Mouse (Mus musculus) limb, embryonic 15.5 days (tissue): Measurements from ENCODE around the gene Mreg. TPM values are rescaled to one million over a fixed set of nuclear protein-coding genes. Genes with fewer than 3 reads are reported as not detected.
A peak's percentile ranks its signal among the peaks of the same experiment; 100 is the strongest.
"Not testable (repeated sequence)": the region's sequence is repeated elsewhere in the genome, so short reads cannot be mapped to it uniquely, and the experiment has no call there.

Experiments used
- ATAC-seq: fragments of 200-750 bp; cut with Nextera tagmentation; 2 replicates; pipeline ENCODE4 v1.8.0; 2017; ENCODE audit warnings: low read depth, moderate TSS enrichment; ENCODE audit not compliant: insufficient number of reproducible peaks, low FRiP score, low TSS enrichment
- H3K27ac ChIP-seq: fragments of 300-500 bp; sonication (generic); 2 replicates; pipeline ENCODE4 v1.5.1; 2015; ENCODE audit warnings: moderate library complexity, mild to moderate bottlenecking, inconsistent platforms
- H3K27me3 ChIP-seq: fragments of 300-500 bp; sonication (generic); 2 replicates; pipeline ENCODE4 v1.6.1; 2015; ENCODE audit warnings: inconsistent platforms
- H3K36me3 ChIP-seq: fragments of 300-500 bp; sonication (generic); 2 replicates; pipeline ENCODE4 v1.6.1; 2015; ENCODE audit warnings: inconsistent platforms
- H3K4me1 ChIP-seq: fragments of 300-500 bp; sonication (generic); 2 replicates; pipeline ENCODE4 v1.6.1; 2015; ENCODE audit warnings: inconsistent platforms
- H3K4me2 ChIP-seq: fragments of 300-500 bp; sonication (generic); 2 replicates; pipeline ENCODE4 v1.6.1; 2015; ENCODE audit warnings: mild to moderate bottlenecking, inconsistent platforms
- H3K4me3 ChIP-seq: fragments of 300-500 bp; sonication (generic); 2 replicates; pipeline ENCODE4 v1.5.1; 2015; ENCODE audit warnings: mild to moderate bottlenecking, inconsistent platforms
- H3K9ac ChIP-seq: fragments of 300-500 bp; sonication (generic); 2 replicates; pipeline ENCODE4 v1.6.1; 2015; ENCODE audit warnings: inconsistent platforms
- H3K9me3 ChIP-seq: fragments of 300-500 bp; sonication (generic); 2 replicates; pipeline ENCODE4 v1.6.1; 2016; ENCODE audit warnings: inconsistent platforms
- WGBS: fragments of 180-500 bp; shearing (Covaris S2); methylation state at CpG from one replicate; pipeline ENCODE4 v1.1.7; 2015; 5-methylcytosine and 5-hydroxymethylcytosine counted together
- polyA plus RNA-seq: library from polyadenylated mRNA; unstranded; fragments of >200 nt; fragmentation: Nextera tagmentation; extraction: Ambion mirVana; gene quantifications from 2 replicates; pipeline ENCODE4 v1.2.1, GENCODE M21; 2015

Mreg gene
- polyA plus RNA-seq, 1 experiment from 2014 or later: 5.4 TPM

DNA sequence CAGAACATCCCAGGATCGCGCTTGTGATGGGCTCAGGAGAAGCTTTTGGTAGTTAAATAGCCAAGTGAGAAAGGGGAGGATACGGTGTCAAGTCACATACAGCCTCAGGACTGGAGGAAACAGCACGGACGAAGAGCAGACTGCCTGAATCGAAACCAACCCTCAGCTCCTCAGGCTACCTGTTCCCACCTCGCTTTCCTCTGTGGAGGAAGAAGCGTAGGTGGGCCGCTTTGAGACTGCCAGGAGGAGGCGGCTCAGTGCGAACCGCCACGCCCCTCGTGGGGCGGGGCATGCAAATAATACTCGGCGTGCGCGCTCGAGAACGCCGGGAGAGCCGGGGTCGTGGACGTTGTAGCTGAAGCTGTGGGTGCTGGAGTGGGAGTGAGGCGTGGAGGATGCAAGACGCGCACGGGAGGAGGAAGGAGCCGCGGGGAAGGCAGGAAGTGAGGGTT is 13.6 kb upstream of the Mreg start:
- Histone ChIP-seq H3K4me3 (peak overlapping the region; percentile 50), H3K4me2 (peak overlapping the region; percentile 65), H3K9ac (0 out of 2 replicates have a peak overlapping the region, but pooled peaks have one; percentile 26), H3K27me3 (peaks cover 17% of the 10 kb centered on the region)
- H3K9me3 ChIP-seq, H3K27ac ChIP-seq, H3K4me1 ChIP-seq, H3K36me3 ChIP-seq: not testable (repeated sequence)
- under 1% methylated on average over 25 of the region's 31 CpGs for WGBS
- peak; percentile 81 for ATAC-seq

DNA sequence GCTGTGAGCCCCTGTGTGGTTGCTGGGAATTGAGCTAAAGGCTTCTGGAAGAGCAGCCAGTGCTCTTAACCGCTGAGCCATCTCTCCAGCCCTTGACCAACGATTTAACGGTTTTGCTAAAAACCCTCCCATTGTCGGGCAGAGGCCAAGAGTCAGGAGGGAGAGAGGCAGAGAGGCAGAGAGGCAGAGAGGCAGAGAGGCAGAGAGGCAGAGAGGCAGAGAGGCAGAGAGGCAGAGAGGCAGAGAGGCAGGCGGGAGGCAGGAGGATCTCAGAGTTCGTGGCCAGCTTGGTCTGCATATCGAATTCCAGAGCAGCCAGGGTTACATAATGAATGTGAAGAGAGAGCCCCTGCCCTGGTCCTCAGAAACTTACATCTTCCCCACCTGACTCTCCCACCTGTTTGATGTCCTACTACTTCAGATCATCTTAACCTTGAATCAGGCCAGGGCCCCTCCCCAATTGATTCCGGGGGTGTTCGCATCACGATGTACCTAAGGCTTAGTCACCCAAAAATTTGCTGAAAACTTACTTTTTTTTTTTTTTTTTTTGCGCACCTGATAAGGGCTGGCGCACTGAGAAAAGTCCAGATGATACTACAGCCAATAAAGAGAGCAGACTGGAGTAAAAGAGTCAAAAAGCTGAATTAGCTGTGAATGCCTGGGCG is 13.1 kb upstream of the Mreg start:
- Histone ChIP-seq H3K27me3 (peaks cover 17% of the 10 kb centered on the region), H3K4me1 (no peaks in the 10 kb centered on the region; the same call in 1 of the 2 replicates), H3K36me3 (no peaks in the 10 kb centered on the region), H3K27ac (no peak overlapping the region), H3K9ac (no peak overlapping the region), H3K4me2 (peak overlapping the region; percentile 65), H3K4me3 (peak overlapping the region; percentile 50), H3K9me3 (no peaks in the 10 kb centered on the region)
- WGBS: 7% methylated on average over 13 of the region's 13 CpGs
- no peak for ATAC-seq

DNA sequence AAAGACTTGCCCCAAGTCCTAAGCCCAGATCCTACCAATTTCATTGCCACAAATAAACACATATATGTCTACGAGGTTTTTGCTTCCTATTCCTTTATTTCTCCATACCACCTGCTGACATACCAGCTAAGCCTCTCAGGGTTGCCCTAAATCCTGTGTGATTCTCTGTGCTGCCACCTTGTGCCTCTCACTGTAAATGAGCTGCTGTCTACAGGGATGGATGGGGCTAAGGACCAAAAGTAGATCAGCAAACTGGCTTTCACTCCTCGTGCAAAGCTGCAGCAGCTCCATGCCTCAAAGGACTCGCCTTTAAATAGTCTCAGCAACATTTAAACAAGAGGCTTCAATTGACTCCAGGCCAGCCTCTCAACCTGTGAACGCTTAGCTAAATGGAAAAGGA is 7.9 kb upstream of the Mreg start:
- H3K27ac ChIP-seq: no peak overlapping the region
- H3K9me3 ChIP-seq: no peaks in the 10 kb centered on the region
- ATAC-seq: no peak
- no peaks in the 10 kb centered on the region for H3K36me3 ChIP-seq
- peaks cover 16% of the 10 kb centered on the region for H3K27me3 ChIP-seq
- 0 out of 2 replicates have a peak, but pooled peaks cover under 1% of the 10 kb centered on the region for H3K4me1 ChIP-seq
- no peak overlapping the region for H3K4me2 ChIP-seq
- no peak overlapping the region for H3K9ac ChIP-seq
- WGBS: 22% methylated on average over 4 of the region's 4 CpGs
- H3K4me3 ChIP-seq: no peak overlapping the region

DNA sequence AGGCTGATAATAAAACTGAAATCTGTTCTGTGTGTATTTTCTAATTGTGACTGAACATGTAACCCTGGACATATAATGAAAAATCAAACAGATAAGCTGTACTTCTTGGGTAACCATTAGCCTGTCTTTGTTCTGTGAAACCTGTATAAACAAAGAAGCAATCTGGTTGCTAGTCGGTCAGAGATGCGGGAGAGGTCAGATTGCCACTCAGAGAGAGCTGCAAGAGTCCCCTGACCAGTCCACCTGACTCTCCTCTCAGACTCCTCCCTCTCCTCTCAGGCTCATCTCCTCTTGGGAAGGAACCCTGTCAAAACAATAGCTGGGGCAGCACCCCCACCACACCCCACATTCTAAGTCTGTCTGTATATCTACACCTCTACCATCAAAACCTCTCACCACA is 7.0 kb upstream of the Mreg start:
- no peaks in the 10 kb centered on the region for H3K9me3 ChIP-seq
- 44% methylated on average over 2 of the region's 2 CpGs for WGBS
- H3K4me2 ChIP-seq: no peak overlapping the region

DNA sequence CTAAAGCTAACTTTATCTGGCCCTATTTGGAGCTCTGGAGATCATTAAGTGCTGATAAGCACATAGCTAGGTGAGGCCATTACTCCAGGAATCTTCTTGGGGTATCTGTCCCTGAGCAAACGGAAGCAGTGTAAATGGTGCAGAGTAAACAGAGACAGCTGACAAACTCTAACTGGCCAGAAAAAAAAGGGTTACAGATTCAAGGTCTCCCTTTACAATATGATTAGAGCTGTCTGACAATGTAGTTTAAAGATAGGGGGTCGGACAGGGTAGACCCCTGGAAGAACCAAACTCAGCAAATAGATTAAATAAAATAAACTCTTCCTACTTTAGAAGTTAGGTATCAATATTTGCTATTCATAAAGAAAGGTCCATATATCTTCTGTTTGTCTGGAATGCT is 6.5 kb upstream of the Mreg start:
- no peak overlapping the region for H3K27ac ChIP-seq
- H3K9me3 ChIP-seq: no peaks in the 10 kb centered on the region
- H3K4me1 ChIP-seq: 0 out of 2 replicates have a peak, but pooled peaks cover 3% of the 10 kb centered on the region
- ATAC-seq: no peak
- no peak overlapping the region for H3K4me3 ChIP-seq
- H3K4me2 ChIP-seq: no peak overlapping the region
- H3K27me3 ChIP-seq: 0 out of 2 replicates have a peak, but pooled peaks cover 4% of the 10 kb centered on the region
- no peak overlapping the region for H3K9ac ChIP-seq
- 59% methylated on average over 2 of the region's 2 CpGs for WGBS
- H3K36me3 ChIP-seq: no peaks in the 10 kb centered on the region

More for the DNA sequence above, 7.0 kb upstream of the Mreg start:
- Histone ChIP-seq H3K27ac (no peak overlapping the region), H3K4me3 (no peak overlapping the region), H3K27me3 (peaks cover 9% of the 10 kb centered on the region), H3K36me3 (no peaks in the 10 kb centered on the region), H3K4me1 (0 out of 2 replicates have a peak, but pooled peaks cover 3% of the 10 kb centered on the region), H3K9ac (no peak overlapping the region)
- no peak for ATAC-seq

GRCm38 (mm10) chr1:72216761-72217160 is 4.7 kb upstream of the Mreg start:
- Histone ChIP-seq H3K36me3 (no peaks in the 10 kb centered on the region), H3K4me3 (no peak overlapping the region), H3K27me3 (0 out of 2 replicates have a peak, but pooled peaks cover 1% of the 10 kb centered on the region), H3K4me2 (no peak overlapping the region), H3K27ac (no peak overlapping the region), H3K9me3 (no peaks in the 10 kb centered on the region), H3K4me1 (0 out of 2 replicates have a peak, but pooled peaks cover 3% of the 10 kb centered on the region), H3K9ac (no peak overlapping the region)
- ATAC-seq: no peak
- 81% methylated on average over 7 of the region's 7 CpGs for WGBS

GRCm38 (mm10) chr1:72215174-72215573 is 3.1 kb upstream of the Mreg start:
- no peak overlapping the region for H3K27ac ChIP-seq

DNA sequence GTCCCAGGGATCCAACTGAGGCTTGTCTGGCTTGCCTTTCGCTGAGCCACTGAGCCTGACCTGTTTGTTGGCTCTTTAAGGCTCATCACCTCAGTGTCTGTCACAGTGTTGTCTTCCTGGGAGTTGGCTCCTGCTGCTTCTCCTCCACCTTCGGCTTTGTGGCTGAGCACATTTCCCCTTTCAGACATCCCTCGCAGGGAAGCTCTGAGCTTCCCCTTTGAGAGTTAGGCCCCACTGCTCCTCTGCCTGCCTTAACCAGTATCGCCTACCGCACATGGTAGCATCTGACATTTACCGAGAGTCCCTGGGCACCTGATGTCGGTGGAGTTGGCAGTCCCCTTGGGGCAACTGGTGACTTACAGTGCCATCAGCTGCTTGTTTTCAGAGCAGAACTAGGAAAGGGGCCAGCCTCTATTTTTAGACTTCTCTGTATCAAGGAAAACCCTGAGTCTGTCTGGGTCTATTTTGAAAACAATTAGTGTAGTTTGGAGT is 2.4 kb upstream of the Mreg start:
- Histone ChIP-seq H3K9me3 (no peaks in the 10 kb centered on the region), H3K4me1 (peaks cover 3% of the 10 kb centered on the region; the same call in 1 of the 2 replicates), H3K4me3 (no peak overlapping the region), H3K27me3 (0 out of 2 replicates have a peak, but pooled peaks cover 4% of the 10 kb centered on the region), H3K4me2 (no peak overlapping the region), H3K27ac (no peak overlapping the region), H3K36me3 (no peaks in the 10 kb centered on the region), H3K9ac (no peak overlapping the region)
- WGBS: 63% methylated on average over 7 of the region's 7 CpGs
- no peak for ATAC-seq

More at GRCm38 (mm10) chr1:72215174-72215573, 3.1 kb upstream of the Mreg start:
- Histone ChIP-seq H3K27me3 (0 out of 2 replicates have a peak, but pooled peaks cover 4% of the 10 kb centered on the region), H3K4me3 (no peak overlapping the region), H3K9ac (no peak overlapping the region), H3K9me3 (no peaks in the 10 kb centered on the region), H3K4me2 (no peak overlapping the region), H3K4me1 (peaks cover 3% of the 10 kb centered on the region; the same call in 1 of the 2 replicates), H3K36me3 (no peaks in the 10 kb centered on the region)
- WGBS: 73% methylated on average over 4 of the region's 4 CpGs
- ATAC-seq: no peak

DNA sequence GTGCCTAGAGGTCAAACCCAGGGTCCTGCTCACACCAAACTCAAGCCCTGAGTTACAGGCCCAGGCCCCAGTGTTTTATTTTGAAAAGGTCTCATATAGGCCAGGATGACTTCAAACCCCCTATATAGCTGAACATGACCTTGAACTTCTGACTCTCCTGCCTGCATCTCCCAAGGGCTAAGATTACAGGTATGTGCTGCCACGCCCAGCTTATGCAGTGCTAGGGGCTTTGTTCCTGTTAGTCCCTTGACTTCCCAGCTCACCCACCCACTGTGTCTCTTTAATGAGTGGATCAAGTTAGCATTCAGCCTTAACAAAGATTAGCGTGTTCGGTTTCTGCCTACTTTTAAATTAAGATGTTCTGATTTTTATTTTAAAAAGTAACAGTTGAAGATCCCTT is 1.8 kb upstream of the Mreg start:
- H3K36me3 ChIP-seq: no peaks in the 10 kb centered on the region
- H3K9me3 ChIP-seq: no peaks in the 10 kb centered on the region
- no peak overlapping the region for H3K4me2 ChIP-seq
- no peak overlapping the region for H3K27ac ChIP-seq
- 89% methylated on average over 3 of the region's 3 CpGs for WGBS
- peaks cover 3% of the 10 kb centered on the region; the same call in 1 of the 2 replicates for H3K4me1 ChIP-seq
- H3K27me3 ChIP-seq: 0 out of 2 replicates have a peak, but pooled peaks cover 4% of the 10 kb centered on the region
- no peak overlapping the region for H3K4me3 ChIP-seq
- ATAC-seq: no peak
- H3K9ac ChIP-seq: no peak overlapping the region

GRCm38 (mm10) chr1:72210803-72211679 is 1.1 kb downstream of the Mreg start:
- Histone ChIP-seq H3K4me3 (peak overlapping the region; percentile 79), H3K9me3 (no peaks in the 10 kb centered on the region), H3K36me3 (no peaks in the 10 kb centered on the region), H3K4me1 (peaks cover 3% of the 10 kb centered on the region; the same call in 1 of the 2 replicates), H3K4me2 (peak overlapping the region; percentile 98), H3K27me3 (0 out of 2 replicates have a peak, but pooled peaks cover 4% of the 10 kb centered on the region), H3K9ac (no peak overlapping the region), H3K27ac (no peak overlapping the region)
- no peak for ATAC-seq
- 17% methylated on average over 17 of the region's 17 CpGs for WGBS

GRCm38 (mm10) chr1:72208095-72208494 is 4.0 kb downstream of the Mreg start:
- Histone ChIP-seq H3K4me3 (no peak overlapping the region), H3K4me2 (no peak overlapping the region), H3K9me3 (no peaks in the 10 kb centered on the region), H3K4me1 (no peaks in the 10 kb centered on the region; the same call in 1 of the 2 replicates), H3K27me3 (0 out of 2 replicates have a peak, but pooled peaks cover 4% of the 10 kb centered on the region), H3K27ac (no peak overlapping the region), H3K36me3 (no peaks in the 10 kb centered on the region), H3K9ac (no peak overlapping the region)
- 93% methylated on average over 5 of the region's 5 CpGs for WGBS
- ATAC-seq: no peak
